Mouse (Mus musculus): ENCODE data around the gene Tmem170b.

Tmem170b gene

GRCm38 (mm10) chr13:41605099-41606010, at the start of gene Tmem170b:
Tmem170b (plus strand) TSS chr13:41605907.
- DNase-seq: peak; percentile 99

DNA sequence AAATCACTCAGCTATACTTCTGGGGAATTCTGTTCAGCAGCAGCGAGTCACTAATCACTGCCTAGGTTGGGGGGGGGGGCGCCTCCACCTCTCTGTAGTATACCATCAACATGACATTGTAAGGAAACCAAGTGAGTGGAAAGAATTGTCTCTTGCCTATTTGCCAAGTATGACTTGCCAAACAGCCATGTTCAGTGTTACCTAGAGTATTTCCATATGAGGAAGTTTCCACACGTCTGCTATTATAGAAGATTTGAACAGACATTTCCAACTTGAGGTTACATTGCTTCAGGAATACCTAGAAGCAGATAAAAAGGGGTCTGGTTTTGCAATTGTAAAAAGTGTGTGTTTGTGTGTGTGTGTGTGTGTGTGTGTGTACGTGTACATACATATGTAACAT, 44.7 kb upstream of the Tmem170b start:
- no peak for DNase-seq

GRCm38 (mm10) chr13:41568421-41568820, 37.3 kb upstream of the Tmem170b start:
- no peak for DNase-seq

DNA sequence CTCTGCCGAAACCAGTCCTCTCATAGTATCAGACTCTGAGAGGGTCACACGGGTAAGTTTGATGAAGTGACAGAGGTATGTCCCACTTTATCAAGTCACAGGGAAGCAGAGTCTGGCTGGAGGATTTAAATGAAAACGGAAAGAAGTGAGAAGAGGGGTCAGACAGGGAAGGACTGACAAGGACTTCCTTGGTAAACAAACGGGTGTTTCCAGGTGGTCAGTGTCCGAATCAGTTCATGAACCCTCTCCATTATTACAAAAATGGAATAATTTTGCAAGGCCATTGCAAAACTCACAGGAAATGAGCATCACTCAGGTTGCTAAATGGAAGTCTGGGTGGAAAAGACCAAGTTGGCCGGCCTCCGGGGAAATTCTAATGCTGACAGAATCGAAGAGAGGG, 36.8 kb upstream of the Tmem170b start:
- no peak for DNase-seq

- no peak for DNase-seq
Observed at GRCm38 (mm10) chr13:41569776-41570175, 35.9 kb upstream of the Tmem170b start.

DNA sequence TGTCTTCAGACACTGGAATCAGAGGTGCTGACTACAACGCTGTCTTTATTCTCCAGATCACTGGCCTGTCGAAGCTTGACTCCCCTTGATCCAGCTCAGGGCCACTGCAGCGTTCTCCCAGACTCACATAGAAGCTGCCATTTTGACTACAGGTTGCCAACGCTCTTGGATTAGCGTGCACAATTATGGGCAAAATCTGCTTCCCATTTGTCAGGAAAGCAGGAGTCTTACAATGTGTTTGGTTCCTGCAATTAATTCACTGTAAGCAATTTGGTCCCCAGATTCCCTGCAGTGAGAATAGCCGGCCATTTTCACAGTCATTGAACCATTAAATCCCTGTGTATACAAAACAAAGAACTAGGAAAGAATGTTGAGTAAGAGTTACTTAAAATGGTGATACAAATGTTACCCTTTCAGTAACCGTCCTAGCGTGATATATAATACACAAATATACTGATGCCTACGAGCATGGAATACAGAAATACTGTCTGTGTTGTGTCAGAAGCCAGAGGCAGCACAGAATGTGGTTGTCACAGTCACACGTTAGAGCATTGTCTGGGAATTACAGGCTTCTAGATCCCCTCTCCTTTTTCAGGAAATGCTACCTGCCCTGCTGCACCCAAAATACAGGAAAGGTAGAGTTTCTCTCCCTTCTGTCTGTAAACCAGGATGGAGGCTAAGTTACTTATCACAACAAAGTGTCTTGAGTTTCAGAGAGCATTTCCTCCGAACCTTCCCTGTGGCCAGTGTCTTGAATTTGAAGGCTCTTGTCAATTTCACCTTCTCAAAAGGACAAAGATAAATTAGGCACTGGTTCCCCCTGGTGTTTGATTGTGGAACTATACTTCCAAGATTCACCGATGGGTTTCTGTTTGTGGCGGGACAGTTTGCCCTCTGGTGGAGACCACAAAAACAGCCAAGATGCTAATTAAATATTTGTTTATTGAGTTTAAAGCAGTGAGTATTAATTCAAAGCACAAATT, 34.0 kb upstream of the Tmem170b start:
- peak; percentile 51 for DNase-seq

DNA sequence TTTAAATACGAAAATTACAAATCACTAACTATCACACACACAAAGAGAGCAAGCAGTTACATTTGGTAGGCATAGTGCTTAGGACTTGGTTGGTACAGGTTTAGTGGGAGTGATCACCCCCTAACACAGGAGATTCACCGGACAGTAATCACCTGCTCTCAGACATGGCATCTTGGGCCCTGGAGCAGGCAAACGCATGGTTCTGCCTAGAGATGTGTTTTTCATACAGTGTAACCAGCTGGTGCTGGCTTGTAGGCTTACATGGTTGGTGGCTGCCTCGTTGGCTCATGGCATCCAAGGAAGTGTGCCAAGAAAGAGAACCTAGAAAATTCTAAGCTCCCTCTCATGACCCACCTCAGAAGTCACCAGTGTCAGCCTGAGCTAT, 33.4 kb upstream of the Tmem170b start:
- DNase-seq: no peak

- no peak for DNase-seq
Observed at GRCm38 (mm10) chr13:41573126-41573846, 32.4 kb upstream of the Tmem170b start.

DNA sequence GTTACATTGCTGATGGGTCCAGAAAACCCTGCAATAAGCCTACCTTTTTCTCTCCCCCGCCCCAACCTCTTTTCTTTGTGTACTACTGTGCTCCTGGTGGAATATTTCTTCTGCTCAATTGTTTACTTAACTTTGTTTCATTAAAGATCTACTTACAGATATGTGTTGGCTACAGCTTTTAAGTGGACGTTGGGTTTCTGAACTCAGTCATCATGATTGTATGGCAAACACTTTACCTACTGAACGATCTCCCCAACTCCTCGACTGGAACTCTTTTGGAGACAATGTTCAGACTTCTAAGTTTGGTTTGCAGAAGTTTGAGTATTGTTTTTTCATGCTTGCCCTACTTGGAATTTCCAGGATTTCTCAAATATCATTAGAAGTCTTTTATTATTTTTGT, 24.6 kb upstream of the Tmem170b start:
- no peak for DNase-seq

GRCm38 (mm10) chr13:41583666-41584357, 21.9 kb upstream of the Tmem170b start:
- DNase-seq: no peak

GRCm38 (mm10) chr13:41584358-41584680, 21.4 kb upstream of the Tmem170b start:
- DNase-seq: no peak

DNA sequence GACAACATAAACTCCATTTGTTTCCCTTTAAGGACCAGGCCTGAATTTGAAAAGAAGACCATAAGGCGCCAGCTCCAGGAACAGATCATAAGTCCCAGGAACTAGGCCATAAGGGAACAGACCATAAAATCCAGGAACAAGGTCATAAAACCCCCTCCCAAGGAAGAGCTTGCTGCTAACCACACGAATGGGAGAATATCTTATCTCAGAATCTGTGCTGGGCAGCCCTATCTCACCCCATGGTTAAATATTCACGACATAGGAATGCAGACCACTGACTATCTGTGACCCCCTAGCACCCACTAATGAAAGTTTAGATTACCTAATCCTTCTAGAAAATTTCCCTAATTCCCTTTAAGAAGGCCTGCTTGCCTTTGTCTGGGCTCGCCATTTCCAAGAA, 20.8 kb upstream of the Tmem170b start:
- DNase-seq: no peak

DNA sequence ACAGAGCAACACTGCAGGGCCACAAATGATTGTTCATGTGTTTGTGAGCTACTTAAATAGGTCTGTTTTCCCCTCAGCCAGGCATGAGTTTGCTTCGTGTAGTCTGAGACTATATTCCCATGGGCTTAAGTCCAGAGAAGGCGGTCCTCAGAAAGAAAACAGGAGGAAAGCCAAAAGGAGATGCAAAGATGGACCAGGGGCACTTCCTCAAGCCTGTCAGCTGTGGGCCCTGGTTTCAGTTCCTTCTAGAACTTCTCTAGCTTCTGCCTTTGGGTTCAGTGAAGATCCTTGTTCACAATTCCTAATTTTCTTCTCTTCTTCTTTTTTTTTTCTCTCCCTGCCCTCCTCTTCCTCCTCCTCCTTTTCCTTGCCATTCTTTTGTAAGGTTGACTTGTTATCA, 9.0 kb upstream of the Tmem170b start:
- DNase-seq: no peak

- DNase-seq: no peak
Observed at GRCm38 (mm10) chr13:41599977-41600376, 5.7 kb upstream of the Tmem170b start.

DNA sequence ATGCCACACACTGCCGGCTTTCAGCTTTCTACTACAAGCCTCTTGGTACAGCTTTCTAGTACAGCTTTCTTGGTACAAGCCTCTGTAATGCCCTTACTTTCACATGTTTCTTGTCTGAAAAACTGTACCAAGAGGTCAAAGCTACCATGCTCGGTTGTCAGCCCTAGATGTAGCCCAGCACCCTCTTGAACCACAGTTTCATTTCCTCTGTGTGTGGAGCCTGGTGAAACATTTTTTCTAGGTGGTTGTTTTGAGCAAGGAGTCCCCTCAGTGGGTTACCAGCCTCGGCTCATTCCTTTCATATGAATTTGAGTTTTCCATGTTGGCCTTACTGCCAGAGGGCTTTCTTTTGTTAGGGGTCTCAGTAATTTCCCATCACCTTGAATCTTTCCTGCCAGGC, 4.7 kb upstream of the Tmem170b start:
- DNase-seq: no peak

GRCm38 (mm10) chr13:41603921-41604466, 1.7 kb upstream of the Tmem170b start:
- DNase-seq: peak; percentile 22

DNA sequence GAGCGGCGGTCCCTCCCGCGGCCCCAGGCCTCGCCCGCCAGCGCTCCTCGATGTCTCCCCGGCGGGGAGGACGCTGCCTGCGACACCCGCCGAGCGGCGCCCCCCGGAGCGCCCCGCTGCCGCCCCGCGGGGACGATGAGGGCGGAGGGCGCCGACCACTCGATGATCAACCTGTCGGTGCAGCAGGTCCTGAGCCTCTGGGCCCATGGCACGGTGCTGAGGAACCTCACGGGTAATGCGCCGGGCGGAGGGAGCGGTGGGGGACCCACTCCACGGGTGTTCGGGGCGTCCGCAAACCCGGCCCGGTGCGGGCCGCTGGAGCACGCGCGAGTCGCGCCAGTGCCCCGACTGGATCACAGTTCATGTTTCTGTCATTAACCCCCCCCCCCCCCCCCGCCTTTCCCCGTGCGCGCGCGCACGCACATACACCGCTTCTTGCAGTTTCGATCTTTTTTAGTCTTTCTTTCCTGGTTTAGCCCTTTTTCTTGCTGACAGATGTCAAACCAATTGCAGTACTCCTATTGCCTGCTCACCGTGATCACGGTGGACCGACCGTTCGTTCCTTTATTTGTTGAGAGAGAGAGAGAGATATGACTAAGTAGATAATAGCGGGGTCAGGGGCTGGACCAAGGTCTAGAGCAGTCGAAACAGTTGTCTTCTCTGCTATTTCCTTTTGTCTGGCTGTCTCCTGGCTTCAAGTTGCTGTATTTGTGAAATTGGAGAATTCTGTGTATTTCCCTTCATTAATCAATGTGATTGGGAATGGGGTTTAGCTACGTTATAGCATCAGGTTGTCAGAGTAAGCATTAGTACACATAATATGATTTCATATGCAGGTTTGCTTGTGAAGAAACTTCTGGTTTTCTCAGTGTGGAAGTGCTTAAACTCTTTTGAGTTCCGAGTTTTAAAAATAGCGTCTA, 634 bp downstream of the Tmem170b start:
- peak; percentile 86 for DNase-seq

GRCm38 (mm10) chr13:41607589-41607988, 1.9 kb downstream of the Tmem170b start:
- DNase-seq: no peak

DNA sequence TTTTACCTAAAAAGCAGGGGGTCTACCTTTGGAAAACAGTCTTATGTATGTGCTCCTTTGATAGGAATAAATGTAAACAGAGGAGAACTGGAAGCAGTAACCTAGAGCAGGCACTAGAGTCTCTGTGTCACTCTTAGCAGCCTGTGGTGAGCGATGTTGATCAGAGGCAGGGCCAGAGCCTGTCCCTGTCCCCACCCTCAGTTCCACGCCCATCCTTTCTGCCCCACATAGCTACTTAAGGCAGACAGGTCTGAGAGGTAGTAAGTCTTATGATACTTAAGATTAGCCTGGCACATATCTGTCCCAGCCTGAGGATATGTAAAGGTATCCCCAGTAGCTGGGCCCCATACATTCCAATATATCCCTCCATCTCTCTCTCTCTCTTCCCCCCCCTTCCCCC, 2.9 kb downstream of the Tmem170b start:
- no peak for DNase-seq

DNA sequence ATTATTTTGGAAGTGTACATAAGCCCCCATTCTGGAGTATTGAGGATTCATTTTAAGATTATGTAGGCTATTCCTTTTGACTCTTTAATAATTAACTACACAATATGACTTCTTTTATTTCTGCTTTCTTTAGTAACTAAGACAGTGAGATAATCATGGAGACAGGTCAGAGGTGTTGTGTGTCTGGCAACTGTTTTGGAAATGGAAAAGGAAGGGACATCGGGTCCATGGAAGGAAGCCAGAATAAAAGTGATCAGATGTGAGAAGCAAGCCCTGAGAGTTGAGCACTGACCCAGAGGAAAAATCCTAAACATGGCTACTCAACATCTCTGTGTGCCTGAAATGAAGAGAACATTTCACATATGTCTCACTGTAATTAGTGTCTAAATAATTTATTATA, 5.3 kb downstream of the Tmem170b start:
- DNase-seq: no peak

DNA sequence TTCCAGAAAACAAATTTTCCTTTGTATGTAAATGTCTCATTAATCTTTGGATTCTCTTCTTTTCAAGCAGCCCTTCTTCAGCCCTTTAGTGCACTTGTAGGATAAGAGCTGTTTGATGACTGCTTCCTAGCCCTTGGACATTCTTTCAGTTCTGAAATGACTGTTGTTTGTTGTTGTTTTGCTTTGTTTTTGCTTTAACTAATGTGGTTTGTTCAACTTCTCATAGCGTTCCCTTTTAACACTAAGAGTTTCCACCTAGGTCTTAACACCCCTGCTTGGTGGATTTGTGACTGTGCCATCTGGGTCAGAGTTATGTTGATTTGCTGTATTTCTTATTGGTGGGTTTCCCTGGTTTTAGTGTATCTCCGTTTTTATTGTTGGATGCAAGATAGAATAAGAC, 8.8 kb downstream of the Tmem170b start:
- no peak for DNase-seq

Measured in cerebellum, adult 11-12 months (tissue).